Mouse (Mus musculus) gastrocnemius, adult 18-20 months (tissue): ENCODE measurements at regions not wholly inside any gene's neighbourhood (a gene's known extent, or its start where the extent isn't known, plus 50 kb on each side); places are given as distances from the start of the nearest gene placed in this dataset.

ENCODE experiments used
- DNase-seq: peaks from one replicate; pipeline ENCODE4 v3.0.0; 2021; ENCODE audit warnings: low spot score

DNA sequence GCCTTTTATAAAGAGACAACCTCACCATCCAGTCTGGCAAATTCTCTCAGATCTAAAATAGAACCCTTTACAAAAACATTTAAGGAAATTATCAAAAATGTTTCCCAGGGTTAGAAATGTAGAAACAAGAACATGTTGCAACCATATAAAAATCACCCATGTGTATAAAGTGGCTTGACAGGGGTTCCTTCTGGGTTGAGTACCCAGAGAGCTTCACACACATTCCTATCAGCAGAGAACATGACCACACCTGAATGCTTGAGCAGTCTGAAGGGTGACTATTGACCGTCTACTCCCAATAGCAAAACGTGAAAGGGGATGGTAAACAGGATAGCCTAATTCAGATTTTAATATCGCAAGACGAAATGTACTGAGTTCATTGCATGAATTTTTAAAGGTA lies 57.8 kb upstream of the Zfand5 start:
- no peak for DNase-seq

DNA sequence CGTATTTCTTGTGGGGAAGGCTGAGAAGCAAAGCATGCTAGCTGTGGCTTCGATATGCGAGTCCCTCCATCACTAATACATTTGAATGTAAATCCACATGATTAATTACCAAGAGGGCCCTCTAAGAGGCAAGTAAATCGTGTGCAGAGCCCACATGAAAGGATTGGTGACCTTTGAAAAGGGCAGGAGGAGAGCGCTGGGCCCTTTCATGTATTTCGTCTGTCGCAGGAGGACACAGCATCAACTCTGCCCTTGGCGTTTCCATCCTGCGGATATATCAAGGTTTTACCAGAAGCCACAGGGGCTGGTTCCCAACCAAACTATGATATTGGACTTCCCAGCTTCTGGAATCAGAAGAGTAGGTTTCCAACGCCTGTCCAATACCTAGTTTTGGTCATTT lies 78.6 kb upstream of the Zfand5 start:
- DNase-seq: no peak

DNA sequence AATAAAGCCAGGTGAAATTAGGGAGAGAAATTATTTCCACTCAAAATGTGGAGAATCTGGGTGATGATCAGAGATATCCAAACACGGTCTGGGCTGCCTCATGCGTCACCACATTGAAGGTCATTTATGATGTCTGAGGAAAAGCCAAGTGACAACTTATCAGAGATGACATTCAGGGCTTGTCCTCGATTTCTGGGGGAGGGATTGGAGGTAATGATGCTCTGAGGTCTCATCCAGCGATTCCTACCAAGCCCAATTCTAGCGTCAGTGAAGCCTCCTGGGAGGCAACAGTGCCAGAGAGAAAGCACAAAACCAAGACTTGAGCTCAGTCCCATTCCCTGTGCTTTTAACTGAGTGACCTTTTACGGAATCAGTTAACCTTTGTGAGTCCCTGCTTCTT lies 79.5 kb upstream of the Zfand5 start:
- no peak for DNase-seq

DNA sequence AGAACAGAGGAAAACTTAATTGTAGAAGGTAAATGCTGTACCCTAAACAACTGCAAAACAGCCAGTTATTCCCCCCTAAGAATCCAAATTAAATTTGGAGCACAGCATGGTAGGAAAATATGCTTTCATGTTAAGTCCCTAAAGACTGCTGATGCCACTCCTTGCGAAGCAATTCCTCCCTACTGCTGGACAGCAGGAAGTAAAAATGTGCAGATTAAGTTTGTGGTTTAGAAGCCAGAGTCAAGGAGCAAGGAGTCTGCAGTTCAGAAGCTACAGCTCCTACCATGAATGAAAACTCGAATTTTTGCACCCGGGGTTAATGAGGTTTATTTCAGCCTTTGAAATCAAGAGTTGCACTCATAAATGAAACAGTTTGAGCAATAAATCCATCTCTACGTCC lies 82.9 kb upstream of the Zfand5 start:
- DNase-seq: no peak

DNA sequence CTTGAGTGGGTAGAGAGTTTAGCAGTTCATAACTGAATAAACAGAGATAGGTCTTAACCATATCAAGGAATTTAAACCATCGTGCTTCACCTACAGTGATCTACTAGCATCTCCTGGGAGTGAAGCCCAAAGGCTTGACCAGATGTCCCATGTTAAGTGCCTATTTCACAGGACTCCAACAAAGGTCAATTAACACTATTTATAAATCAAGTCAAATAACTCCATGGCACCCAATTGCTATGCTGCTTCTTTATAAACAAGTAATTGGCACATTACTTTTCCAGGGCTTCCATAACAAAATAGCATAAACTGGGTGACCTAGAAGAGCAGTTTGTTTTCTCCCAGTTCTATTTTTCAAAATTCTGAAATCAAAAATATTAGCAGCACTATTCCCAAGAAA lies 85.4 kb upstream of the Zfand5 start:
- DNase-seq: no peak

DNA sequence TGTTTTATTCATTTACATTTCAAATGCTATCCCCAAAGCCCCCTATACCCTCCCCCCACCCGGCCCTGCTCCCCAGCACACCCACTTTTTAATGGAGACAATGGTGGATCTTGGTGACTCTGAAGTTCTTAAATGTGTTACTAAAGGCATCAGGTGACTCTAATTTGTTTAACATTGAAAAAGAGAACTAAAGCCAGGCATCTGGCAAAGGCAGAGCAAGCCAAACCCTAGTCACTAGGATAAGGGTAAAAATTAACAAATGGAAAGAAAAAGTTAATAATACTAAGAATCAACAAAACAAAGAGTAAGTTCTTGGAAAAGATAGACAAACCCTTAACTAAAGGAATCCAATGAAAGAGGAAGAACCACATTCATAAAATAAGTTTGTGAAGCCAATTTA lies 86.1 kb upstream of the Zfand5 start:
- no peak for DNase-seq

DNA sequence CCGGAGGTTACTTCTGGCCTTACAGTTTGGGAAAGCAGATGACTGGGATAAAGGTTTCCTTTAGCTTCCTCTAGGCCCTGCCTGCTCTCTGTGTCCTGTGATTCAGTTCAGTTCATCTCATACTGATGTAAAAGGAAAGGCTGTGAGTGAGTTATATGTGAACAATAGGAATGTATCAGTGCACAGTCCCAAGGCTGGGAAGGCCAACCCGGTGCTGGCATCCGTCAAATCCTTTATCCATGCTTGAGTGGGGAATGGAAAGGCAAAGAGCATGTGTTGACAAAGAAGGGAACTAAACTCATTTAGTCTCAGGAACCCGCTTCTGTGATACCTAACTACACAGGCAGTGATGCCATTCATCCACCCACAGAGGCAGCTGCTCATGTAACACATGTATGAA lies 89.0 kb upstream of the Zfand5 start:
- no peak for DNase-seq

DNA sequence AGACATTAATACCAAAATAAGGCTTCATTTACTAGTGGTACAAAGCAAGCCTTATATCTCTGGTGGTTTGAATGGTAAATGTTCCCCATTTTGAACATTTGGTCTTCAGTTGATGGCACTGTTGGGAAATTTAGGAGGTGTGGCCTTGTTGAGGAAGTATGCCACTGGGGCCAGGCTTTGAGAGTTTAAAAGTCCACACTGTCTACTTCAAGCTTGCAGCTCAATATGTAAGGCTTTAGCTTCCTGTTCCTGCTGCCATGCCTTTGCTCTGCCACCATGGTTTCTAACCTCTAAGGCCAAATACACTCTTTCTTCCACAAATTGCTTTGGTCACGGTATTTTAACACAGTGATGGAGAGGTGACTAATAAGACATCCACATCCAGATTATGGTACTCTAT lies 92.2 kb upstream of the Zfand5 start:
- no peak for DNase-seq

DNA sequence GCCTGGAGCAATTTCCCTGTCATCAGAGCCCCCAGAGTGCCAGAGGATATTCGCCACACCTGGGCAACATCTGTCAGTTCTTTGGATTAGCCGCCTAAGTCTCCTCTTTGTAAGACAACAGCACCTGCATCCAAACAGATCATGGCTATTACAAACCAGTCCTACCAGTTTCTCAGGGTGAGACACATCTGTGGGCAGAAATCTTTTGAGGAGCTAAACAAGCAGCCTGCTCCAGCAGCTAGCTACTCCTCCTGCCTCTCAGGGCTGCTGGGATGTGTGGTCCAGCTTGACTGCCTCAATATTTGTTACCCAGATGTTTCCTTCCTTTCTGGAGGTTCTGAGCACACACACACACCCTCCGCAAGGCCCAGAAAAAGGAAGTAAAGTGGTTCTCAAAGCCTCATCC lies 96.6 kb upstream of the Zfand5 start:
- DNase-seq: no peak

DNA sequence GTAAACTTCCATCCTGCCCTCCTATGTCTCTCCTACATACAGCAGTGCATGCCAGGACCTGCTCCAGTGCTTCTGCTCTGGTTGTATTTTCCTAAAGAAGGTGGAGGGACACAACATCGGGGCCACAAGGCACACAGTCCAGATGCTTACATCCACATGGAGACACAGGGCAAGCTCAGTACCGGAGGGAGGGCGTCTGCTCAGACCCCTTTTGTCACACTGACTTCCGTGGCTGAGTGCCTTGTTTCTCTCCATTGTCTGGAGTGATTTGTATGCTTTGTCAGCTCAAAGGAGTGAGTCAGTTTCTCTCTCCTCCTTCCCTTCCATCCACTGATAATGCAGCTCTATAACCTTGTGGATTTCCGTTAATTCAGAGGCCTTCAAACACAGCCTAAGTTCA lies 97.4 kb upstream of the Zfand5 start:
- no peak for DNase-seq

DNA sequence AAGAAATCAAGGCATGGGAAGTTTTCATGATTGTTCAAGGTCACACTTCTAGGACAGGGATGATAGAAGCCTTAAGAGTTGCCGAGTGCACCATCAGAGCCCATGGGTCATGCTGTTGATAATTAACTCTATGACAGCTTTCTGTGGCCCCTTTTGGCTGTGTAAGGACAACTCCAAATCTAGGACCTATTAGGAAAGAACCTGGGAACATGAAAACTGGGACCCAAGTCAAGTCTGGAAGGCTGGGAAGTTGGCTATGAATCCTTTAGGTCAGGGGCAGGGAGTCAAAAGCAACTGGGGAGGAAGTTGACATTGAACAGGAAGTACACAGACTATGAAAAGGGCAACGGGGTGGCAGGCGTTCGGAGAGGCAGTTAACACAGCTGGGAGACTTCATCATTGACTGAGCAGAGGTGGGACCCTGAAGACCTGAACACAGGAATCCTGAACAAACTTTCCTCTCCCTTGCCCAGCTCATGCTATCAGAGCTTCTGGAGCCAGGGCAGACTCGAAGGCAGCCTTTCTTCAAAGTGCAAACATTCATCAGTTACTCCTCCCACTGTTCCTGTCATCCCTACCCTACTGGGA lies 98.1 kb upstream of the Zfand5 start:
- no peak for DNase-seq

DNA sequence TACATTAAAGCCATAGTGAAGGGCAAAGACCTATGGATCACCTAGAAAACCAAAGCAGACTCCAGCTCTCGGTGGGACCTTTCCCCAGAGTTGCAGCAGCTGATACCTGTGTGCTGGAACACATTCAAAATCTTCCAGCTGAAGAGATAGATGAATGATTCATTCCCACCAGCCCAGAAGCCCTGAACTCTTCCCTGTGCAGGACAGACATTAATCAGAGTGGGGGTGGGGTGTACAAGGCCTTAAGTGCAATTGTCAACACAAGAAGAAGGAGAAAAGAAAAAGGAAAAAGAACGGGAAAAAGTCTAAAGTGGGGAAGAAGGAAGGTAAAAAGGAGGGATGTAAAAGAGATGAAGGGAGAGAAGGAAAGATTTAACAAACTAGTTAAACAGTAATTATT lies 100.9 kb upstream of the Zfand5 start:
- DNase-seq: no peak

DNA sequence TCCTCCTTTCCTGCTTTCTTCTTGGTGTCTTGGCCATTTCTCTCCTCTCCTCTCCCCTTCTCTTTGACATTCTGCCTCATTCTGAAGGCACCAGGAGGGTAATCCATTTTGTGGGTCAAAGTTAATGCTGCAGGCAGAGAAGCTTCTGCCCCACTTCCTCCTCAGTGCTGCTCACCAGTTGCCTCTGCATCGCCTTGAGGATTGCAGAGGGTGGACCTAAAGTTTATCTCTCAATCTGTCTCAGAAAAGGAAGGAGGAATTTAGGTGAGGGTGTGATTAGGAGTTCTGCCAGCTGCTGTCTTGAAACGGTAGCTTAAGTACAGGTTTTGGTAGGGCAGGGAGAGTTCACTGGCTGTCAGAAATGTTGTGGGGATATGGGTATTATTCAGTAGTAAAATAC lies 101.3 kb upstream of the Zfand5 start:
- no peak for DNase-seq

DNA sequence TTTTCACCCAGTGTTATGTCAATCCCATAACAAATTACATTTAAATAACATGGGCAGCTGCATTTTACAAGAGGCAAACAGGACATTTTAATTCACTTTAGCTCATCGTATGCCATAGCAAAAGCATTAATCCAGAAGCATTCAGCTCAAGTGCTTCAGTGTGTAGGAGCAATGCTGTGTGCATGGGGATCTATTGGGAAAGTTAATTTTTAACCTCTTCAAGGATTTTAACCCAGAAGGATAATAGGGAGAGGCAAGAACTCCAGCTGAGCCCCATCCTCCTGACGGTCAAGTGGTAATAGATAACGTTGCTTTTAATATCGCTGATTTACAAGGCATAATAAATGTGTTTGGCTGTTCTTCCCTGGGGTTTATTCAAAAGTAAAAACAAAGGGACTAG lies 105.1 kb upstream of the Zfand5 start:
- no peak for DNase-seq

DNA sequence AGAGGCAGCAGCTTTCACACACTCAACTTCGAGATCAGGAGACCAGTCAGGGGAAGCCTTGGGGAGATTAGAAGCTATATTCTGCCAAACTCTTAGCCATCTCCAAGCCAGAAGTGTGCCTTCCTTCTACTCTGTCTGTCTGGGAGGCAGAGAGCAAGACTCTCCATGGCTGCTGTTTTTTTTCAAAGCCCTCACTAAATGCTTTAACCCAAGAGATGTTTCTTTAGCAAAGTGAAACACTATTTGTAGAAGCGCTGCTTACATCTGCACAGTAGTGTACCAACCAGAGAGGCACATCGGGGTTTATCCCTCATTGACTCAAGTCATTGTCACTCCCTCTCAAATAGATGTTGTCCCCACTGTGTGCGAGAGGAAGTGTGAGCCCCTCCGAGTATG lies 105.6 kb upstream of the Zfand5 start:
- no peak for DNase-seq

DNA sequence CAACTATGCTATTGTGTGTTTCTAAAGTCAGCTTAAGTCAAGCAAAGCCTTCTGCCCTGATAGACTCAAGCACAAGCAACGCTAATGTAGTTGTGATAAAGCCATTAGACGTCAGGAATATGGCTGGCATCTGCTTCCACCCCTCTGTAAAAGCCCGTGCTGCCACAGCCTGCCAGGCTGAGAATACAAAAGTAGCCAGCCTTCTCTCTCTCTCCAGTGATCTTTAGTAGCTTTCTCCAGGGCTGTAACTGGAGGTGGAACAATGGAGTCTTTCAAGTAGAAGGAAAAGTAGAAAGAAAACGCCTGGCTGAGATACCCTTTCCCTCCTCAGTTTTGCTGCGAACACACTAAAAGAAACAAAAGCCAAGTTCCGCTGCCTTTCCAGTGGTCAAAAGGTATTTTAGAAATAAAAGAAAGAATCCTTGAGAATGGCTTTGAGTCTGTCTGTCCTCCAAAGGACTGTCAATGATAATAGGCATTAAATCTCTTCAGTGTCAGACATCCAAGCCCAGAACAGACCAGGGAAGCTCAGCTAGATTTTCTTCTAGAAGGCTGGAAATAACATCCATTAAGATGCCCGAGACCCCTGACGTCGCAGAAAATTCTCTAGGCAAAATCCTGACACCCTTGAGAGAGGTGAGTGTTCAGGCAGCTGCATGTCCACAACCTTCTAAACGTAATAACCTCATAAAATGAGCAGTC lies 106.2 kb upstream of the Zfand5 start:
- no peak for DNase-seq

DNA sequence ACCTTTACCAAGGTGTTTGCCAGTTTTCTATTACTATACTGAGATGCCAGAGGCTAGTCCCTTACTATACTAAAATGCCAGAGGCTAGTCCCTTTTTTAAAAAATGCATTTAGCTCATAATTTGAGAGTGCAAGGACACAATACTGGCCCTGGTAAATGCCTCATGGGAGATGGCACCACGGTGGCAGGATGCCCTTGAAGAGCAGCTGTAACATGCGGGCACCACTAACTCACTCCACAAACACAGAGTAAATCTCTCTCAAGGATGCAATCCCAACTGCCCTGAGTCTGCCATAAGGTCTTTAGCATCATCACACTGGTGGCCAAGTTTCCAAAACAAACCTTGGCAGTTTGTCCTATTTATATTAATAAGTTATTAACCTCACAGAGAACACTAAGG lies 108.1 kb upstream of the Zfand5 start:
- DNase-seq: no peak

DNA sequence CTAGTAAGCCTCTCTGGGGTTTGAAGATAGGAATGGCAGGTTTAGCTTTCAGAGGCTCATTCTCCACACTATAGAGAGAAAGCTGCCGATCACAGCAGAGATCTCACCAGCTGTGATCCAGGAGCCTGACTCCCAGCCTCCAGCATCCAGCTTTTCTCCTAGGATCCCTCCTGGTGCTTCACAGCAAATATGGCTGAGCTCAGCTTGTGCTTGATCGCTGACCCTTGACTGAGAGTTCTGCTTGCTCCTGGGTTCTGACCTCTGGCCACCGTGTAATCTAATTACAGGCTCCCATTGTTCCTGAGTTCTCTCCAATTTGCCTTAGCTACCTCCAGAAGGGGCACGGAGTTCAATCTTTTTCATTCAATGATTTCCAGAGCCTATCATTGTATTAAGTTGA lies 111.1 kb upstream of the Zfand5 start:
- no peak for DNase-seq

DNA sequence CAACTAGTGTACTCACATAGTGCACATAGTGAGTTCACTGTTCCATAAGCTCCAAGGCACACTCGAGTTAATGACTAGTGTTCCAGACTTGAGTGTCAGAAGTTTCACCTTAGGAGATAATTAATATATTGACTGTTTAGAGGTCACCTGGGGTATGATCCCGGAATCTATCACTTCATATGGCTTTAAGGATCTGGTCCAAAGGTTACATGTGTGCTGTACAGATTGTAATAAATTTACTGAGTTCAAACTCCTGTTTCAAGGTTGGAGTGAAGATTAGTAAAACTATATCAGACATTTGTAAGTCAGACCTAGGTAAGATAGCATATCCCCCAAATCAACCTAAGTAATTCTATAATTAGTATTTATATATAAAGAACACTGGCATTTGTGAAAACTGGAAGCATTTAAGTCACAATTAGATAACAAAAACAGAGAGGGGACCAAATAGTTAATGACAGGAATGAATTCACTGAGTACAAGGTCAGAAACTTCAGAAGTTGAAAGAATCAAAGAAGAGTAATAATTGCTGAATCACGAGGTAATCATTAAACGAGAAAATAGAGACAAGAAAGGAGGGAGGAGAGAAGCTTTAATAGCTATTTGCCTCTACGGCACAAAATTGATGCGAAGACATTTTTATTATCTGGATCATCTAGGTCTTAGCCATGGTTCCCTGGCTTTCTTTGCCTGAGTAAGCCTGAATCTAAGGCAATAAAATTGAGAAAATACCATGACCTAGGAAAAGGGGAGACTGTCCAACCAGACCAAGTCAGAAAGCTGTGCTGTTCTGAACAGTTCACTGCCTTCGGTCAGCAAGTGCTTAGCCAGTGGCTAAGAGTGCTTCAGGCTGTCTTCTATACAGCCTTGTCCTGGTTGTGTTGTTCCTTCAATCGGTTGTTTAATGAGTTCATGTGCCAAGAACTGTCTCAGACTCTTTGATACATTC lies 112.6 kb upstream of the Zfand5 start:
- no peak for DNase-seq

DNA sequence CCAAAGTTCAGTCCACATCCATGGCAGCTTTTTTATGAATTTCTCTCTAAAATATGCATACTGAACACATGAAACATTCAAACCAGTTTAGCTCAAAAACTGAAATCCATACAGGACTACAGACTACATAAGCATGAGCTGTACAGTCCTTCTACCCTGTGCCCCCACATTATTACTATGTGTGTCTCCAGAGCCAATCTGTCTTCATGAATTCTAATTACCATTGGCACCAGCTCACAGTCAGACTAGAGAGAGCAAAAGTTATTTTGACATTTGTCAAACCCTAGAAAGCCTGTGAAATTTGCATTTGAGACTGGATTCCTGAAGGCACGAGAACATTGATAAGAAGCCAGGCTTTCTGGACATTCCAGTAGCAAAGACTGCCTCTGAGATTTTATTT lies 117.9 kb upstream of the Zfand5 start:
- DNase-seq: no peak

DNA sequence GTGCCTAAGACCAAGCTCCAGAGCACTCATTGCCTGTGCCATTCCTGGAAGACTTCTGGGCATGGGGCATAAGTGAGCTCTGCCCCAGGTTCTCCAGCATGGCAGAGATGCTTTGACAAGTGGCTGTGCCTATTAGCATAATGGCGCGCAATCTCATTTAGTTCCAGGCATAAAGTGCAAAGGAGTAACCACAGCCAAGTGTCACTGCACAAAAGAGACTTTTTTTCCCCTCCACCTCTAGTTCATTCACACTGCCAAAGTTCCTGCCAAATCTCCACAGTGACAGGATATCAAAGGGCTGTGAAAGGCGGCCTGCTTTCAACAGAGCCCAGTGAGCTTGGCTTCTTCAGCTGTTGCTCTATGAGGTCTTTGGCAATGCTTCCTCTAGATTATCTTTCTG lies 120.1 kb upstream of the Zfand5 start:
- DNase-seq: no peak

DNA sequence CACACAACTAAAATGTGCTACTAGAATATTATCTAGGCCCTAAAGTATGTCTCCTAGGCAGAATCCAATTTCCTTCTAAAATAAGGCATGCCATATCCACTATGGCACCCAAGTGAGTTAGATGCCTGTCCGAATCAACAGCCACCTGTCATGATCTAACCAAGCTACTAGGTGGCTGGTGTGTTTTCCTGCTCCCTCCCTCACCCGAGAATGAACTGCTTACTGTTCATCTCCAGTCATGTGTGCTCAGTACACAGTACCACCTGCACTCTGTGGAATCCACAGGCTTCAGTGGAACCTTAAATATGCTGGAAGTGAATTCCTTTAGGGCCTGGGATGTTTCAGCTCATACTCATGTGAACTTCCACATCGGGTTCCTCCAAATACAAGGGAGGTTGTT lies 121.2 kb upstream of the Zfand5 start:
- DNase-seq: no peak

DNA sequence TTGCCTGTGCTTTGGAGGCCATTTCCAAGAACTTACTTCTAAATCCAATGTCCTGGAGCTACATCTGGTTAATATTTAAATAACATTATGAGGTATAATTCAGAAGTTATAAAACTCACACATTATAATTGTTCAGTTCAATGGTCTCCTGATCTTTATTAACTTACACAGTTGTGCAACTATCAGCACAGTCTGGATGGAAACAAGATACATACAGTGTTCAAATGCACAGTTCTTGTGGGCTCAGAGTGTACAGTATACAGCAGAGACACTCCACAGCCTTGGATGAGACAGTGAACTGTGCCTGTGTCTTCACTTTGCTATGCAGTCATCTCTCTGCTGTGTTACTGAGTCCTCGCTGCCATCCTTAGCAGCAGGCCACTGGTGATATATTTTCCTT lies 121.8 kb upstream of the Zfand5 start:
- no peak for DNase-seq
